Mouse (Mus musculus): Measurements from ENCODE around the gene Hist1h3a. TPM values are rescaled to one million over a fixed set of nuclear protein-coding genes. Genes with fewer than 3 reads are reported as not detected.
A peak's percentile ranks its signal among the peaks of the same experiment; 100 is the strongest.

The Hist1h3a gene
- polyA plus RNA-seq, 1 experiment from 2014 or later, result 5.5 TPM

DNA sequence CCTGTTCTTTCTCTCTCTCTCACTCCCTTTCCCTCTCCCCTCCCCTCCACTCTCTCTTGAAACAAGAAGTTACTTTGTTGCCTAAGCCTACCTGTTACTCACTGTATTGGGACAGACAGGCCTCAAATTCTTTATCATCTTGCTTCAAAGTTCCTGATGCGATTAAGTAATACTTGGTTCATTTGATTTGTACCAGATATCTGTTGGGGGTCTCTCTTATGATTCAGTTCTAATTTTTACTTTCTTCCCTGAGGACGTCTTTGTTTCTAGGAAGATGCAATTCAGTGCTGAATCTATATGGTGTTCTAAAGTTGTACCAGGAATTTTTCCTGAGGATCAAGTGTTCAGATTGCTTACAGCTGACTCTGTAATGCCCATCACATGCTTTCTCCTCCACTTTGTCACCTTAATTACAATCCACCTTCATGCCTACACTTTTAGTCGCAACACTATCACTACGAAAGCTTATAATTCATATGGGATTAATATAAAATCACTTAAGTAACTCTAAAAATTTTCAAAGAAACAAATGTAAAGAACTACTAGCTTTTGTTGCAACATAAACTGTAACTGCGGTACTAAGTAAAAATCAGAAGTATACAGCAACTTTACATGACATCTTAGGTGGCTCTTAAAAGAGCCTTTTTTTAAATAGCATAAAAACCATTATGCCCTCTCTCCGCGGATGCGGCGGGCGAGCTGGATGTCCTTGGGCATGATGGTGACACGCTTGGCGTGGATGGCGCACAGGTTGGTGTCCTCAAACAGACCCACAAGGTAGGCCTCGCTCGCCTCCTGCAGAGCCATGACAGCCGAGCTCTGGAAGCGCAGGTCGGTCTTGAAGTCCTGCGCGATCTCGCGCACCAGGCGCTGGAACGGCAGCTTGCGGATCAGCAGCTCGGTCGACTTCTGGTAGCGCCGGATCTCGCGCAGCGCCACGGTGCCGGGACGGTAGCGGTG, 17.5 kb downstream of the Hist1h3a start:
- ATAC-seq (ENCODE audit: low read depth), result no peak
- peak overlapping the region; percentile 82 for H3K27ac ChIP-seq (ENCODE audit: low read length)
- H3K4me1 ChIP-seq (replicated peaks; ENCODE audit: control insufficient read depth, insufficient read depth, low read length), result peaks cover 19% of the 10 kb centered on the region
- peak overlapping the region; percentile 63 for H3K4me2 ChIP-seq (ENCODE audit: low read depth, low read length)
- WGBS, result 1% methylated on average over 13 of the region's 36 CpGs
- no peaks in the 10 kb centered on the region for H3K36me3 ChIP-seq (ENCODE audit: control insufficient read depth, insufficient read depth, low read length)
- H3K9ac ChIP-seq (ENCODE audit: low read length), result peak overlapping the region; percentile 72
- H3K27me3 ChIP-seq (ENCODE audit: control insufficient read depth, insufficient read depth, low read depth, low read length), result no peaks in the 10 kb centered on the region
- H3K4me3 ChIP-seq (ENCODE audit: low read length), result peak overlapping the region; percentile 52
- no peaks in the 10 kb centered on the region for H3K9me3 ChIP-seq (ENCODE audit: control insufficient read depth, low read length)

- no peaks in the 10 kb centered on the region for H3K27me3 ChIP-seq (ENCODE audit: control insufficient read depth, insufficient read depth, low read depth, low read length)
- peak overlapping the region; percentile 72 for H3K9ac ChIP-seq (ENCODE audit: low read length)
- H3K4me1 ChIP-seq (replicated peaks; ENCODE audit: control insufficient read depth, insufficient read depth, low read length), result peaks cover 19% of the 10 kb centered on the region
- H3K27ac ChIP-seq (ENCODE audit: low read length), result peak overlapping the region; percentile 82
- H3K9me3 ChIP-seq (ENCODE audit: control insufficient read depth, low read length), result no peaks in the 10 kb centered on the region
- H3K4me3 ChIP-seq (ENCODE audit: low read length), result peak overlapping the region; percentile 52
- H3K36me3 ChIP-seq (ENCODE audit: control insufficient read depth, insufficient read depth, low read length), result no peaks in the 10 kb centered on the region
- peak overlapping the region; percentile 63 for H3K4me2 ChIP-seq (ENCODE audit: low read depth, low read length)
- WGBS, result 15% methylated on average over 4 of the region's 4 CpGs
- ATAC-seq (ENCODE audit: low read depth), result no peak
Measured at GRCm38 (mm10) chr13:23743963-23744362, 18.2 kb downstream of the Hist1h3a start.

DNA sequence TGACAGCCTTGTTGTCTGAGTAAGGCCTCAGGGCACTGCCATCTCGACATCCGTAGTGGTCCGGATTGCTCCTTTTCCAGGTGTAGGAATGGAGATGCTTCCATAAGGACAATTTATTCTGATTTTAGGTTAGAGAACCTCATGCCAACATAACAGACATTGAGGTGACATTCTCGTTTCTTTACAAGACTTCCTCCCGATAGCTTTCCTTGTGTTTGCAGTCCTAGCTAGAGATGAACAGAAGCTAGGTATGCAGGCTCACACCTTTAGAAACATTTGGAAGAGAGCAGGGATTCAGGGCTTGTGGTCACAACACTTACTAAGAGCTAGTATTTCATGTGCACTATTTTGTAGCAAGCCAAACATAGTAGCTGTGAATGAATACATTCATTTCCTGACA, 19.0 kb downstream of the Hist1h3a start:
- no peak for ATAC-seq (ENCODE audit: low read depth)
- no peak overlapping the region for H3K4me2 ChIP-seq (ENCODE audit: low read depth, low read length)
- H3K4me1 ChIP-seq (replicated peaks; ENCODE audit: control insufficient read depth, insufficient read depth, low read length), result peaks cover 16% of the 10 kb centered on the region
- no peak overlapping the region for H3K9ac ChIP-seq (ENCODE audit: low read length)
- H3K9me3 ChIP-seq (ENCODE audit: control insufficient read depth, low read length), result no peaks in the 10 kb centered on the region
- no peaks in the 10 kb centered on the region for H3K36me3 ChIP-seq (ENCODE audit: control insufficient read depth, insufficient read depth, low read length)
- H3K27me3 ChIP-seq (ENCODE audit: control insufficient read depth, insufficient read depth, low read depth, low read length), result no peaks in the 10 kb centered on the region
- H3K4me3 ChIP-seq (ENCODE audit: low read length), result no peak overlapping the region
- no peak overlapping the region for H3K27ac ChIP-seq (ENCODE audit: low read length)
- WGBS, result 73% methylated on average over 5 of the region's 5 CpGs

DNA sequence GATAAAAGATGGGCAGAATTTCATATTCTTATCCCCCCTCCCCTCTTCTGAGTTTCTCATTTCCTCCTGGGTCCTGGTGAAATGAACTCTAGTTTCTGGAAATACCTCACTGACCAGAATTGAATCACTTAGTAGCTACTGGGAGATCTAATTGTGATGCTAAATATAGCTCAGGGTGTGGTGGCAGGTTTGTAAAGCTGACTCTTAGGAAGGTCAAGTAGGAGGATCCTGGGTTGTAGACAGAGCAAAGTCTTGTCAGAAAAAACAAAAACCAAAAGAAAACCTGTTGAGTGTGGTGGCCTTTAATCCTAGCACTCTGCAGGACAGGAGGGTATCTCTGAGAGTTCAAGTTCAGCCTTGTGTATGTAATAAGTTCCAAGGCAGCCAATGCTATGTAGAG, 20.2 kb downstream of the Hist1h3a start:
- H3K4me3 ChIP-seq (ENCODE audit: low read length), result no peak overlapping the region
- H3K27me3 ChIP-seq (ENCODE audit: control insufficient read depth, insufficient read depth, low read depth, low read length), result no peaks in the 10 kb centered on the region
- no peaks in the 10 kb centered on the region for H3K9me3 ChIP-seq (ENCODE audit: control insufficient read depth, low read length)
- 0 out of 2 replicates have a peak overlapping the region, but pooled peaks have one; percentile 6 for H3K27ac ChIP-seq (ENCODE audit: low read length)
- no peak for ATAC-seq (ENCODE audit: low read depth)
- no peaks in the 10 kb centered on the region for H3K36me3 ChIP-seq (ENCODE audit: control insufficient read depth, insufficient read depth, low read length)
- peaks cover 15% of the 10 kb centered on the region for H3K4me1 ChIP-seq (replicated peaks; ENCODE audit: control insufficient read depth, insufficient read depth, low read length)
- no peak overlapping the region for H3K4me2 ChIP-seq (ENCODE audit: low read depth, low read length)
- no peak overlapping the region for H3K9ac ChIP-seq (ENCODE audit: low read length)

- no peak for ATAC-seq (ENCODE audit: low read depth)
- Histone ChIP-seq H3K9ac (ENCODE audit: low read length) (no peak overlapping the region), H3K9me3 (ENCODE audit: control insufficient read depth, low read length) (no peaks in the 10 kb centered on the region), H3K36me3 (ENCODE audit: control insufficient read depth, insufficient read depth, low read length) (no peaks in the 10 kb centered on the region), H3K4me3 (ENCODE audit: low read length) (peak overlapping the region; percentile 71; the same call in 1 of the 2 replicates), H3K27me3 (ENCODE audit: control insufficient read depth, insufficient read depth, low read depth, low read length) (no peaks in the 10 kb centered on the region), H3K4me2 (ENCODE audit: low read depth, low read length) (peak overlapping the region; percentile 92), H3K4me1 (replicated peaks; ENCODE audit: control insufficient read depth, insufficient read depth, low read length) (peaks cover 15% of the 10 kb centered on the region), H3K27ac (ENCODE audit: low read length) (peak overlapping the region; percentile 100; the same call in 1 of the 2 replicates)
- WGBS, result 47% methylated on average over 5 of the region's 5 CpGs
Measured at GRCm38 (mm10) chr13:23740910-23741309, 21.3 kb downstream of the Hist1h3a start.

DNA sequence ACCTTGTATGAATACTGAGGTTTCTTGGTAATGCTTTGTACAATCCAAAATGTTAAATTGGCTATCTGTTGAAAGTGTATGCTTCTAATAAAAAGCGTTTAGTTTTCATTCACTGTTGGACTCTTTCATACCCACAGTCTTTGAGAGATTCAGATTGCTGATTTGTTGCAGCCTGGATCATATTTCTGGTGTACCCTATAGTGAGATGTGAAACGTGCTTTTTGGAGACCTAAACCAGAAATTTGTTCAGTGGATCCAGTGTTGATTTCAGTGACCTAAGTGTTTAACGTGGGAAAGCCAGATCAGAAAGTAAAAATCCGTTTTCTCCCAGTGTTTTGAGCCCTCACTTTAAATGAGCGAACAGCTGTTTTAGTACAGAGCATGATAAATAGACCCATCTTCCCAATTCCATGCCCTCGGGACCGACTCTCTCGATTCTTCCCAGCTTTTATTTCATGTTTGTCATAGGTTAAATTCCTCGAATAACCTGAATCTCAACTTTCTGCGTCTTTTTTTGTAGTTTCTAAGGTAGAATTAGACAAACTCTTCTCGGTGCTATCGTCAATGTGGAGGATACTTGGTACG, 21.8 kb downstream of the Hist1h3a start:
- Histone ChIP-seq H3K4me3 (ENCODE audit: low read length) (peak overlapping the region; percentile 71), H3K4me2 (ENCODE audit: low read depth, low read length) (peak overlapping the region; percentile 92), H3K27me3 (ENCODE audit: control insufficient read depth, insufficient read depth, low read depth, low read length) (no peaks in the 10 kb centered on the region), H3K36me3 (ENCODE audit: control insufficient read depth, insufficient read depth, low read length) (no peaks in the 10 kb centered on the region), H3K9ac (ENCODE audit: low read length) (peak overlapping the region; percentile 92), H3K4me1 (replicated peaks; ENCODE audit: control insufficient read depth, insufficient read depth, low read length) (peaks cover 15% of the 10 kb centered on the region), H3K9me3 (ENCODE audit: control insufficient read depth, low read length) (no peaks in the 10 kb centered on the region), H3K27ac (ENCODE audit: low read length) (peak overlapping the region; percentile 100)
- 17% methylated on average over 13 of the region's 13 CpGs for WGBS
- no peak for ATAC-seq (ENCODE audit: low read depth)

GRCm38 (mm10) chr13:23739922-23740252, 22.3 kb downstream of the Hist1h3a start:
- peaks cover 15% of the 10 kb centered on the region for H3K4me1 ChIP-seq (replicated peaks; ENCODE audit: control insufficient read depth, insufficient read depth, low read length)
- no peaks in the 10 kb centered on the region for H3K9me3 ChIP-seq (ENCODE audit: control insufficient read depth, low read length)
- peak overlapping the region; percentile 92 for H3K4me2 ChIP-seq (ENCODE audit: low read depth, low read length)
- under 1% methylated on average over 14 of the region's 14 CpGs for WGBS
- ATAC-seq (ENCODE audit: low read depth), result no peak
- H3K9ac ChIP-seq (ENCODE audit: low read length), result peak overlapping the region; percentile 92
- peak overlapping the region; percentile 71 for H3K4me3 ChIP-seq (ENCODE audit: low read length)
- H3K27ac ChIP-seq (ENCODE audit: low read length), result peak overlapping the region; percentile 100
- H3K36me3 ChIP-seq (ENCODE audit: control insufficient read depth, insufficient read depth, low read length), result no peaks in the 10 kb centered on the region
- no peaks in the 10 kb centered on the region for H3K27me3 ChIP-seq (ENCODE audit: control insufficient read depth, insufficient read depth, low read depth, low read length)

- ATAC-seq (ENCODE audit: low read depth), result peak; percentile 89
- WGBS, result under 1% methylated on average over 39 of the region's 39 CpGs
- Histone ChIP-seq H3K9me3 (ENCODE audit: control insufficient read depth, low read length) (no peaks in the 10 kb centered on the region), H3K27me3 (ENCODE audit: control insufficient read depth, insufficient read depth, low read depth, low read length) (no peaks in the 10 kb centered on the region), H3K4me3 (ENCODE audit: low read length) (peak overlapping the region; percentile 71), H3K36me3 (ENCODE audit: control insufficient read depth, insufficient read depth, low read length) (no peaks in the 10 kb centered on the region), H3K4me2 (ENCODE audit: low read depth, low read length) (peak overlapping the region; percentile 92), H3K27ac (ENCODE audit: low read length) (peak overlapping the region; percentile 100), H3K4me1 (replicated peaks; ENCODE audit: control insufficient read depth, insufficient read depth, low read length) (peaks cover 15% of the 10 kb centered on the region), H3K9ac (ENCODE audit: low read length) (peak overlapping the region; percentile 92)
Measured at GRCm38 (mm10) chr13:23739069-23739921, 22.9 kb downstream of the Hist1h3a start.

GRCm38 (mm10) chr13:23738677-23739068, 23.5 kb downstream of the Hist1h3a start, which contains the start of gene Hist1h1c:
TSS of gene Hist1h1c (plus strand) at chr13:23738808.
- Histone ChIP-seq H3K9me3 (ENCODE audit: control insufficient read depth, low read length) (no peaks in the 10 kb centered on the region), H3K4me2 (ENCODE audit: low read depth, low read length) (peak within 1 kb of the TSS; percentile 92), H3K4me1 (replicated peaks; ENCODE audit: control insufficient read depth, insufficient read depth, low read length) (peaks cover 13% of the 10 kb centered on the region), H3K27me3 (ENCODE audit: control insufficient read depth, insufficient read depth, low read depth, low read length) (no peaks in the 10 kb centered on the region), H3K36me3 (ENCODE audit: control insufficient read depth, insufficient read depth, low read length) (no peaks in the 10 kb centered on the region), H3K9ac (ENCODE audit: low read length) (peak within 1 kb of the TSS; percentile 92), H3K27ac (ENCODE audit: low read length) (peak within 1 kb of the TSS; percentile 100), H3K4me3 (ENCODE audit: low read length) (peak within 1 kb of the TSS; percentile 71)
- under 1% methylated on average over 31 of the region's 38 CpGs for WGBS
- peak; percentile 93 for ATAC-seq (ENCODE audit: low read depth)
